Mouse (Mus musculus): ENCODE results near the gene Cd68.

DNA sequence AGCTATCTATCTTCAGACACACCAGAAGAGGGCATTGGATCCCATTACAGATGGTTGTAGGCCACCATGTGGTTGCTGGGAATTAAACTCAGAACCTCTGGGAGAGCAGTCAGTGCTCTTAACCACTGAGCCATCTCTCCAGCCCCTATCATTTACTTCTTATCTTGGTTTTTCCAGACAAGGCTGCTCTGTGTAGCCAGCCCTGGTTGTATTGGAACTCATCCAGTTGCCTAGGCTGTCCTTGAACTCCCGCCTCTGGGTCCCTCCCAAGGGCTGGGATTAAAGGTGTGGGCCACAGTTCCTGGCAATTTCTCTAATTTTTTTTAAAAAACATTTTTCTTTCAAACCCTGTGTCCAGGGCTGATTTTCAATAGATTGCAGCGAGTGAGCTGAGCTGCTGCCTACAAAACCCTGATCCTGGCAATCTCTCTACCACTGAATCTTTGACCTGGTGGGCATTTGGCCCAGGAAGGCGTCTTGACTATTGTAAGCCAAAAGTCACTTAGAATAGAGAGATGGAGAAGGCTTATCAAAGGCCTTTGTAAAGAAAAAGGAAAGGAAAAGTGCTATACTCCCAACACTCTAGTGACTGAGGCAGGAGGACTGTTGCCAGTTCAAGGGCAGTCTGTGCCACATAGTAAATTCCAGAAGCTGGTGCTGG lies 4.6 kb downstream of the Cd68 start:
- TF ChIP-seq EP300 (IDR thresholded peaks at IDR 0.05; ENCODE audit: low read length) (no peak), NELFE (IDR thresholded peaks at IDR 0.05; ENCODE audit: low read depth, low read length) (no peak), CTCF (conservative IDR thresholded peaks at IDR 0.05 in 1 of 2, IDR thresholded peaks at IDR 0.05 in 1 of 2; ENCODE audit: low read depth in 2 of 2, low read length in 2 of 2) (peak in 1 of 2 experiments; percentile 27; a peak in 1 of 4 replicates), RCOR1 (conservative IDR thresholded peaks at IDR 0.05; ENCODE audit: low read depth, low read length) (no peak), MYC (IDR thresholded peaks at IDR 0.05; ENCODE audit: low read depth, low read length) (no peak), E2F4 (IDR thresholded peaks at IDR 0.05; ENCODE audit: insufficient replicate concordance, low read depth, low read length) (no peak), TBP (conservative IDR thresholded peaks at IDR 0.05; ENCODE audit: low read depth, low read length) (no peak), CHD1 (IDR thresholded peaks at IDR 0.05; ENCODE audit: low read depth, low read length) (no peak; the same call in 1 of the 2 replicates), POLR2AphosphoS2 (IDR thresholded peaks at IDR 0.05; ENCODE audit: low read depth, low read length) (no peak), SMC3 (IDR thresholded peaks at IDR 0.05; ENCODE audit: low read depth, low read length) (no peak), ELF1 (IDR thresholded peaks at IDR 0.05; ENCODE audit: low read depth, low read length) (no peak)

Data from CH12.LX (cell line).